Mouse (Mus musculus): ENCODE data around the gene Adarb1.
"Not testable (repeated sequence)": the region's sequence is repeated elsewhere in the genome, so short reads cannot be mapped to it uniquely, and the experiment has no call there.

The Adarb1 gene

DNA sequence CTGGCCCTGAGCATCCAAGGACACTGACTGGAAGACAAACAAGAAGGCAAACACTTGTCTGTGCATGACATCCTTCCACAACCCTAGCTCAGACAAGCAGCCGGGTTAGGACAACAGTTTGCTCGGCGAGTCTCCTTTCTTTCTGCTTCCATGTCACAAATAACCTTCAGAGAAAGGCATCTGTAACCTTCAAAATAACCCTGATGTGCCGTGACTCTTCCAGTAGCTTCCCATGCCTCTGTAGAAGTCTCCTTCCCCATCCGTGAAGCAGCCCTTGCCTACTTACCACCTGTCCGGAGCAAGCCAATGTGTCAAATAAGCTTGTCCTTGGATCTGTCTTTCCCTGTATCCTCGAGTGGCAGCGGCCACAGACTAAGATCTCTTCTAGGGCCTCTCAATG, 112.3 kb downstream of the Adarb1 start:
- no peak for DNase-seq

DNA sequence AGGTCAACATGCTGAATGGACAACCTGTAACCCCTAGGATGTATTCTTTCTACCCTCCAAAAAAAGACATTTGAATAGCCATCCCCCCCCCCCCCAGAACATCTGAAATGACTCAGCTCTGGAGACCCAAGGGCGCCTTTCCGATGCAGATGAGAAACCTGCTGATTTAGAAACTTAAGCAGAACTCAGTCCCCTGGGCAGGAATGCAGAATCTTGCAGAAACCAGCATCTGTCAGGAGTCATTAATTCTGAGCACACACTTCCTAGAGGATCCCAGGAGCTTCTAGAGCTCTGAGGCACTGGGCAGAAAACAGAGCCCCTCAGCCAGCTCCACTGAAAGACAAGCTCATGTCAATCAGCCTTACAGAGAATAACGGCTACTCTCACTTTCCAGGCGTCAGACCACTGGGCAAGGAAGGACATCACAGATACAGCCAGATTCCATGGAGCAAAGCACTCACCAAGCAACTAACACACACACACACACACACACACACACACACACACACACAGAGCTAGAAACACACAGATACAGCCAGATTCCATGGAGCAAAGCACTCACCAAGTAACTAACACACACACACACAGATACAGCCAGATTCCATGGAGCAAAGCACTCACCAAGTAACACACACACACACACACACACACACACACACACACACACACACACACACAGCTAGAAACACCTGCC, 113.1 kb downstream of the Adarb1 start:
- DNase-seq: no peak

- DNase-seq: no peak
Observed at GRCm38 (mm10) chr10:77304362-77304761, 113.7 kb downstream of the Adarb1 start.

GRCm38 (mm10) chr10:77300934-77301297, 117.2 kb downstream of the Adarb1 start:
- DNase-seq: no peak

DNA sequence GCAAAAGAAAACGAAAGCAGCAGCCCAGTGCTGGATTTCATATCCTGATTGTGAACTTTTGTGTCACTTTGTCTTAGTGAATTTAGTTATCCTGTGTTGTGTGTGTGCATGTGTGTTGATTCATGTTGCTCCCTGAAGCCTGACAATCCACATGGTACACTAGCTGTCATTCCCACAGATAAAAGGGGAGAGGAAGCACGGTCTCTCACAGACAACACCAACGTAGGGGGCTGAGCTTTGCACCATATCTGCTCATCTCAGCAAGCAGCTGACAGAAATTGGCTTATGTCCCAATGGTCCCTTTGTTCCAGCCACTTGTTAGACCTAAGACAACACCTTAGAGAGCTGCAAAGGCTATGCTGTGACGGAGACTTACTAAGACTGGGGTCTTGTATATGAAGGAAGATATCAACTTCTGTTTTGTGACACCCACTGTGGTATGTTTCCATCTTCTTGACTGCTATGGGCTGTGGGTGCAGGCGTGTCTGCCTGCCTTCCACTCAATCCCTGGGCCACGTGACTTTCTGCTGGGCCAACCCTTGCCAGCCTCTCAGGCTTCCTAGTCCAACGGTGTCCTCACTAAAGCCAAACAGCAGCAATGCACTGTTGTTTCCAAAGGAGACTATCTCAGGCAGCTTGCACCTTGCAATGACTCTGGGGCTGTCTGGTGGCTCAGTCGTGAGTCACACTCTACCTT, 117.7 kb downstream of the Adarb1 start:
- no peak for DNase-seq

- DNase-seq: no peak
Observed at GRCm38 (mm10) chr10:77299194-77299593, 118.9 kb downstream of the Adarb1 start.

DNA sequence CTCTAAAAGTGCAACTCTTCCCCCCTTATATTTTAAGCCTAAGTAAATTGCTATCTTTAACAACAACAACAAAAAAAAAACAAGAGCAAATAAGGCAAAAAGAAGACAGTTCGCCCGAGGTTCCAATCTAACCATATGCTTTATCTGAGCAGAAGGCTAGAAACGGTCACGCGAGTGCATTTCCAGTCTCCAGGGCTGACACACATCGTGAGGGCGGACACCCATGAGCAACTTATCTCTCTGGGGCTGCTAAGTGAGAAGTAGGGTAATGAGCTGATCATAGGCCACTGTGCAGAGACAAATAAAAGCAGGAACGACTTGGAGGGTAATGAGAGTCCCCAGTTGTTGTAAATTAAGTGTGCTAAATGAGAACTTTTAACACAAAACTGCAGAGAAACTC, 119.4 kb downstream of the Adarb1 start:
- no peak for DNase-seq

DNA sequence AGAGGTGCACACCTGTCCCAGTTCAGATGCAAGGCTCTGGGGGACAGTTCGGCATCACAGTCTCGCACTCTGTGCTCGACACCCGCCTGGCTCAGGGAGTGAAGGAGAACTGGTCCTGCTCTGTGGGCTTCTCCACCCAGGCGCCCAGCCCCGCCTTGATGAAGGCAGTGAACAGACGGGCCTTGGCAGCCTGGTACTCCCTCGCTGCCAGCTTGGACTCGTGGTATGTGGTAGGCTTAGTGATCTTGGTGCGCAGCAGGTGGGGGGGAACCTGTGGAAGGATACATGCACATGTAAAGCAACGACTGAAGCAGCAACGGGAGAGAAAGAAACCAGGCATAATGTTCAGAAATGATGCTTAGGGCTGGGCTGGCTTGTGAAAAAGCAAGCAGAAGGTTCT, 123.4 kb downstream of the Adarb1 start:
- DNase-seq: peak; percentile 82

DNA sequence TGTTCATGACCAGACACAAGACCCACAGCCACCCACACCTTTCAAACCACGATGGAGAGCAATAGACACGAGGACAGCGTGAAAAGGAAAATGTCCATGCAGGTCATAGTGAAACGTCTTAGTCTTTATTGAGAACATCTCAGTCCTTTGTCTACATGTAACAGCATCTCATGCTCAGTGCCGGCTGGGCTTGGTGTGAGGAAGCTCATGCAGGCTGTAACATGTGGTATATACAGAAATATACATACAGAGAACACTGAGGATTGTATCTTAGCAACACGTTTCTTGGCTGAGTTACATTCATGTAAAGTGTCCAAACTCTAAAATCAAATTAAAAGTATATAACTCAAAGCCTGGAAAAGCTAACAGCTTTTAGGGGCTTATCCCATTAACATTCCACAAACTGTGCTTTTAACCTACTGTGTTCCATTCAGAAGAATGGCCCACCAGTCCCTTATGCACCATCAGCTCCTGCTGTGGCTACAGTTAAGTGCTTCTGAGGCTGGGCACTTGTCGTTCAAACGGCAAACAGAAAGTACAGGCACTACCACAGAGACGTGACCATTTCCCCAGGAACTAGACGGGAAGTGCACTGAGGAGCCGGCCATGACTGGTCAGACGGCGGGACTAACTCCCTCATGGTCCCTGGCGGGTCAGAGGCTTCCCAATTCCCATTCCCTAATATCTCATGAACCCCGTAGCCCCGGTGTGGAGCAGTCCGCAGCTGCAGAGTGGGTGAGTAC, 127.3 kb downstream of the Adarb1 start:
- no peak for DNase-seq

DNA sequence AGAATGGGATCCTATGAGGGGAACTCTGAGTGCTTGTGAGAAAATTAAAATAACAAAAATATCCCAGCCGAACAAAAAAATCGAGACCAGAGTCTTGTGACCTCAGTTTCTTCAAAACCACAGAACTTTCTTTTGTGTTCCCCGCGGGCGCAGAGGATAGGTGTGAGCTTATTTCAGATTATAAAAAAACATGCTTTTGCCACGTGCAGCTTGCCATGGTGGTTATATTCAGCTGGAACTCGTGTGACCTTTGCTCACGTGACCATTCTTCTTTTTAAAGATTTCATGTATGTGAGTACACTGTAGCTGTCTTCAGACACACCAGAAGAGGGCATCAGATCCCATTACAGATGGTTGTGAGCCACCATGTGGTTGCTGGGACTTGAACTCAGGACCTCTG, 128.5 kb downstream of the Adarb1 start:
- DNase-seq: no peak

GRCm38 (mm10) chr10:77288639-77289195, 129.4 kb downstream of the Adarb1 start:
- no peak for DNase-seq

- no peak for DNase-seq
Observed at GRCm38 (mm10) chr10:77287626-77288025, 130.4 kb downstream of the Adarb1 start.

DNA sequence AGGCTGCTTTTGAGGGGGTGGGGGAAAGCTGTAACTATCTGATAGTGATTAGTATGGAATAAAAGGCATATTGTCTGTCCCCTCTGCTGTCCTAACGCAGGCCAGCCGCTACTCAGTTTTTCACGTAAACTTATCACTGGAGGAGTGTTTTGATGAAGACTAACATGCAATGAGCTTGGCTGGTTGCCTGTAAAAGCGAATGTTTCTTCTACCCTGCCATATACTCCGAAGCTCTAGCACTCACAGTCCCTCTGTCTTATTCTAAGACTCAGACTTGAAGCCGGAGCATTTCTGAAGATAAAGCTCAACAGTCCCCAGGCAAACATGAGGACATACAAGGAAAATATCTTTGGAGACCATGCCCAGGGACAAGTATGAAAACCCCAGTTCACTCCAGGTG, 133.2 kb downstream of the Adarb1 start:
- no peak for DNase-seq

DNA sequence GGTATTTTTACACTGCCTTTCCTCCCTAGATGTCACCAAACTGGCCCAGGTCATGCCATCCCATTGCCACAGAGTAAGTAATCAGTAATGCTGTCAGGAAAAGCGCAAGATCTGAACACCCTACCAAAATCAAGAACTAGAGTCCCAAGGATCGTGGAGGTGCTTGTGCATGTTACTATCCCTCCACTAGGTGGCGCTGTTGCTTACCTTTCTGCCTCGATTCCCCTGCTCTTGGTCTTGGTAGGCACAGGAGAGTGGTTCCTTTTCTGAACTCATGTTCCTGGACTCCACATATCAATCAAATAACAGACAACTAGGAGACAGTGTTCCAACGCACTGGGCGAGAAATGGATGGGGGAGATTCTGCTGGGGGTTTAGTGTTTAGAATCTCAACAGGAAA, 135.2 kb downstream of the Adarb1 start:
- DNase-seq: peak; percentile 78

DNA sequence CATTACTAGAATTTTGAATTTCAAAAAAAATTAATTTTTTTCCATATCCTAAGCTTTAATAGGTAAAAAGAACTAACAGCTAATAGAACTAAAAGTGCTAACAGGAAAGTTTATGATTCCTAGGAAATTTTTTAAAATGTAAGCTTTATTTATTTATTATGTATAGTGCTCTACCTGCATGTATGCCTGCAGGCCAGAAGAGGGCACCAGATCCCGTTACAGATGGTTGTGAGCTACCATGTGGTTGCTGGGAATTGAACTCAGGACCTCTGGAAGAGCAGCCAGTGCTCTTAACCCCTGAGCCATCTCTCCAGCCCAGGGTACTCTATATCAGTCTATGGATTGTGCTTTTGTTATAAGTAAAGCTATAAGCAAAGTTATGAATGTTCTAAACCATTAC, 136.0 kb downstream of the Adarb1 start:
- not testable (repeated sequence) for DNase-seq

DNA sequence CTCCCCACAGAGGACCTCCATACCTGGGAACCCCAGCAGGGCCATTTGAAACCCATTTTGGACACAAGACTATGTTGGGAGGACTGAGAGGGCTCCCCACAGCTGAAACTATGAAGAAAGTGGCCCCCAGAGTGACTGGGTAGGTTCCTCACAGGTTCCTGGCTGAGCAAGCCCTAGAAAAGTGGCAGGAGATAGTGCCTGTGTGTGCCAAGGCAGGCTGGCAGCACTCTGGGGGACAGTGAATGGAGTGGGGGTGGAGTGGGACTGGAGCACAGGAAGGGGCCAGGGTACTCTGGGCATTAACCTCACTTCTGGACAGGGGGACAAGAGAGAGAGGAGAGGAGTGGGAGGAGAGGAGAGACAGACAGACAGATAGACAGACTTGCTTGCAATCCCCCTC, 144.3 kb downstream of the Adarb1 start:
- DNase-seq: no peak

DNA sequence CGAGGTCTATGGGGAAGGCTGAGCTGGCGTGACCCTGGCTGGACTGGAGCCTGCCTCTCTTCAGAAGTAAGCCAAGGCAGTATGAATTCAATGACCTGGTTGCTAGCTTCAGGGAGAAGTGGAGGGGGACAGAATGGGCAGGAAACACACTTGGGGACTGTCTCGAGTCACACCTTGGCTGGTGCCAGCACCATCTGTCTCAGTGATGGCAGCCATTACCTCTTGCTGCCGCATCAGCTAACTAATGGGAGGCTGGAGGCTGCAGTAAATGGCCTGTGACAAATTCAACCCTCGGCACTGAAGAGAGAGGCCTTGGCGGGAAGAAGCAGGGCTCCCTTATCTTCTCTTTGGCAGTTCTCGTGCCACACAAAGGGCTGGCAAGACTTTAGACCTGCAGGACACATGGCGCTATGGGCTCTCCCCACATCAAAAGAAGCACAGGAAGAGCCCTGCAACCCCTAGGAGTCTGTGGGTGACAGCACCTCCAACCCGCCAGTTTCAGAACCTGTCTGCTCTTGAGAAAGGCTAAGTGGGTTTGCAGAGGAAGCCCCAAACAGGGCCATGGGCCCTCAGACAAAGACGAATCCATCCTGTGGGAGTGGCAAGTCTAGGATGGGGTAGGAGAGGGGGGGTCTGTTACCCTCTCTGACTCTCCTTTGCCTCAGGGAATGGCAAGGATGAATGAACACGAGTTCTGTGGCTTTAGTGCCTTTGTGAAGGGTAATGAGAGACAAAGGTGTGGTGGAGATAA, 144.9 kb downstream of the Adarb1 start:
- peak; percentile 85 for DNase-seq

DNA sequence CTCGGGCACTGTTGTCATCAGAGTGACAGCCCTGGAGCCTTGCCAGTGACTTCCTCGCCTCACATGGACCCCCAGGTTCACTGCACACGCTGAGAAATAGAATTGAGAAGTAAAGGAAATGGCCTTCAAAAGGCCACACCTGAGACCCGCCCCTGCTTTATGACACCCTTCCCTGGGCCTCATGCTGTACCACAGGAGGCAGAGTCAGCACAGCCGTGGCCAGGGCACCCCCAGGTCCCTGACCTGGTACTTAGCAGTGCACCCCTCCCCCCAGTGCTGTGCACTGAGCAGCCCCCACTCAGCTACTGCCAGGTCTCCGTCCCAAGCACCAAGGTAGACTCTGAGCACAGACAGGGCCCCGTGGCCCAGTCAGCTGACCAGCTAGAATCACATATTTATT, 148.9 kb downstream of the Adarb1 start:
- no peak for DNase-seq

DNA sequence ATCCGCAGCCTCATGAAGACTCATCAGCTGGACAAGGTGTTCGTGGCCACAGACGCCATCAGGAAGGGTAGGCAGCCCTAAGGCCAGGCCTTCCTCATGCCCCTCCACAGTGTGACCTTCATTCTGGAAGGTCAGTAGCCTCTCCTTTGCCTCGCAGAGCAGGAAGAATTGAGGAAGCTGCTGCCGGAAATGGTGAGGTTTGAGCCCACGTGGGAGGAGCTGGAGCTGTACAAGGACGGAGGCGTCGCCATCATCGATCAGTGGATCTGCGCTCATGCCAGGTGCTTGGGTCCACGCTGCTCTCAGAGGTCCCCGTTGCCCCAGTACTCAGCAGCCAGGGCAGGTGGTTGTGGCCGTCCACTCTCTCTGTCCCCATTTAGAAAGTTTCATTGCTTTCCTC, 151.0 kb downstream of the Adarb1 start:
- DNase-seq: no peak

- DNase-seq: no peak
Observed at GRCm38 (mm10) chr10:77266281-77266680, 151.8 kb downstream of the Adarb1 start.

DNA sequence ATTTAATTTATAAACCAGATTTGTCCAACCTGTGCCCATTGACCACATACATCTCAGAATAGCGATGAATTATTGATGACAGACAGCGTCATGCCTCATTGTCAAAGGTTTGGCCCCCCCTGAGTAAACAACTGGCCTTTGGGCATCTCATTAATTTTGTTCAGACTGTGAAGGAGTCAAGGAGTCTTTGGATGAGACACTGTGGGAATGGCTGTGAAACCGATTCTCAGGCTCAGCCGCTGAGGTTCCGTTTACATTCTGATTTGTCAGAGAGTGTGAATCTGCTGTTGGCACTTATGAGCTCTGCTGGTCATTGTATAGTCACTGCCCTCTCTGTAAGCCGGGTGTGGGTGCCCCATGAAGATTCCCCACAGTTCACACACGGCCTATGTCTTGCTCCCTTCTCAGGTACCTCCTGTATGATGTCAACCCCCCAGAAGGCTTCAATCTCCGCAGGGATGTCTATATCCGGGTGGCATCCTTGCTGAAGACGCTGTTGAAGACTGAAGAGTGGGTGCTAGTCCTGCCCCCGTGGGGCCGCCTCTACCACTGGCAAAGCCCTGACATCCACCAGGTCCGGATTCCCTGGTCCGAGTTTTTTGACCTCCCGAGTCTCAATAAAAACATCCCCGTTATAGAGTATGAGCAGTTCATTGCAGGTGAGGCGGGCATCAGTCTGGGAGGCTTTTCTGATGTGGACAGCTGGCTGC, 157.7 kb downstream of the Adarb1 start:
- no peak for DNase-seq

All from cerebellum, adult 11 months (tissue).